Mouse (Mus musculus) G1E (cell line): ENCODE results near the gene 9930111J21Rik1. TPM values are rescaled to one million over a fixed set of nuclear protein-coding genes. Genes with fewer than 3 reads are reported as not detected.
"Not testable (repeated sequence)": the region's sequence is repeated elsewhere in the genome, so short reads cannot be mapped to it uniquely, and the experiment has no call there.

ENCODE experiments used
- ATAC-seq: 2 replicates; pipeline ENCODE4 v1.8.0; 2016; ENCODE audit warnings: mild to moderate bottlenecking; ENCODE audit not compliant: insufficient number of reproducible peaks, poor library complexity, low FRiP score, severe bottlenecking; ENCODE audit errors: extremely low read depth
- DNase-seq: peaks from one replicate; pipeline ENCODE4 v3.0.0; 2012; ENCODE audit warnings: low spot score
- H3K27me3 ChIP-seq: 2 replicates; pipeline ENCODE4 v1.6.1; 2012; ENCODE audit warnings: mild to moderate bottlenecking, low read length, inconsistent platforms; ENCODE audit not compliant: insufficient read depth
- H3K36me3 ChIP-seq: replicated peaks from 2 replicates; pipeline ENCODE3; 2012; ENCODE audit warnings: mild to moderate bottlenecking, inconsistent platforms
- H3K4me1 ChIP-seq: 2 replicates; pipeline ENCODE4 v1.6.1; 2012; ENCODE audit warnings: low read depth, low read length, inconsistent platforms, mixed read lengths; ENCODE audit not compliant: insufficient read depth
- H3K4me3 ChIP-seq: 2 replicates; pipeline ENCODE4 v1.5.1; 2012; ENCODE audit warnings: low read depth, mild to moderate bottlenecking, inconsistent platforms, low read length, moderate library complexity, mixed read lengths
- H3K9me3 ChIP-seq: replicated peaks from 2 replicates; pipeline ENCODE4 v1.6.1; 2012; ENCODE audit warnings: inconsistent platforms
- polyA plus RNA-seq: library from polyadenylated mRNA; stranded (reverse); fragments of >175 nt; gene quantifications from 2 replicates; pipeline ENCODE4 v1.2.3, GENCODE M21; 2012
- total RNA-seq, 2 experiments: library from RNA; stranded (forward) in 1 of 2; stranded (reverse) in 1 of 2; fragments of 200-1000 nt in 1 of 2; fragments of >200 nt in 1 of 2; fragmentation: Nextera tagmentation in 1 of 2; gene quantifications; 2 replicates each; pipeline ENCODE4 v1.2.3; 2014 to 2017

The 9930111J21Rik1 gene
- total and polyA plus RNA-seq, 3 experiments: 0.02 to 2.0 (median 1.1) TPM

DNA sequence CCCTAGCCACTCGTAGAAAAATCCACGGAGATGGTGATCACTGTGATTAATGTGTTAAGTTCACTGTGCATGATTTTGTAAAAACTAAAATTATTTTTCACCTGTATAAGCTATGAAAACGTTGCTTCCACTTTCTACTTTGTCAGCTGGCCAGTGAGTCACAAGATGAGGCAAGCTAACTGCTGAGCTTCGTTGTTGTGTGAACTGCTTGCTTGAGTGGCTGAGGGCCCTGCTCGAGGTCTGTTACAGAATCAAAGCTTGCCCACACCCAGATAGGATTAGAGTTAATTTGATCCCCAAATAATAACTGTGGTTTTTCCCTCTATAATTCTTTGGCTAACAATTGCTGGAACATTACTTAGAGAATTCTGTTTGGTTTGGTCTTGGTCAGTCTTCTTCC is 854 bp upstream of the 9930111J21Rik1 start:
- not testable (repeated sequence) for H3K27me3 ChIP-seq, H3K9me3 ChIP-seq, H3K36me3 ChIP-seq, ATAC-seq, H3K4me1 ChIP-seq, H3K4me3 ChIP-seq, DNase-seq

DNA sequence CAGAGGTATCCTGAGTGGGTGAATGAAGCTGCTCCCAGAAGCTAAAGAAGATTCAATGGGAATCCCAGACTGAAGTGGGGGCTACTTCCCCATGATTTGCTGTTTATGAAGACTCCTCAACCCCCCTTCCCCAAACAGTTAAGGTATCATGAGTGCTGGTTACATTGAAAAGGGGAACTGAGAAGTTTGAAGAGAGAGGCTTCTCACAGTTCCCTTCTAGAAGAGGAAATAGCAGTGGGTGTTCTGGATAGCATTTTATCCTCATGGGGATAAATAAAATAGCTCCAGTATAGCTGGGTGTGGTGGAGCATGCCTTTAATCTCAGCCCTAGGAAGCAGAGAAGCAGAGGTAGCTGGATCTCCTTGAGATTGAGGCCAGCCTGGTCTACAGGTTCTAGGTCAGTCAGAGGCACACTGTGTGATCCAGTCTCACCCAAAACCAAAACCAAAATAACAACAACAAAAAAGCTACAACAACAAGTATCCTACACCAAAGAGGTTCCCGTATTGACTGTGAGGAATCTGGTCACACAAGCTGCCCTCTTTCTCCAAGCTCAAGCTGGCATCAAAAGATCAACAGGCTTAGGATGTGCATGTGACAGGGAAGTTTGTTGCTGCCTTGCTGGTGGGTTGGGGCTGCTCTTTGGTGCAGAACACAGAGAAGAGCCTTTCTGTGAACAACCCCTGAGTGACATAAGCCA is 808 bp downstream of the 9930111J21Rik1 start, which contains the start of gene Olfr56:
Olfr56 (plus strand) TSS at position 650 of the 700 bp plus-strand sequence.
- ATAC-seq: peak; percentile 54; the same call in 1 of the 2 replicates
- H3K4me1 ChIP-seq, DNase-seq, H3K9me3 ChIP-seq, H3K4me3 ChIP-seq, H3K27me3 ChIP-seq, H3K36me3 ChIP-seq: not testable (repeated sequence)

- H3K9me3 ChIP-seq, ATAC-seq, DNase-seq, H3K4me1 ChIP-seq, H3K4me3 ChIP-seq, H3K27me3 ChIP-seq, H3K36me3 ChIP-seq: not testable (repeated sequence)
Observed at GRCm38 (mm10) chr11:48974686-48975085, 4.5 kb downstream of the 9930111J21Rik1 start.

DNA sequence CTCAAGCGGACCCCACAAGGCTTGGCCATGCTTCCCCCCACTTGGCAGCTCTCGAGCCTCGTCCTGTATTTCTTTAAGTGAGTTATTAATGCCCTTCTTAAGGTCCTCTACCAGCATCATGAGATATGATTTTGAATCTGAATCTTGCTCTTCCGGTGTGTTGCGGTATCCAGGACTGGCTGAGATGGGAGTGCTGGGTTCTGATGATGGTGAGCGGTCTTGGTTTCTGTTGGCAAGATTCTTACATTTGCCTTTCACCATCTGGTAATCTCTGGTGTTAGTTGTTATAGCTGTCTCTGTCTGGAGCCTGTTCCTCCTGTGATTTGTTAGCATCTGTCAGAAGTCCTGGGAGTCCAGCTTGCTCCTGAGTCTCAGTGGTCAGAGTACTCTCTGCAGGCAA is 33.1 kb downstream of the 9930111J21Rik1 start, which contains the start of gene Psme2b:
Psme2b (minus strand) TSS at position 101 of the 400 bp plus-strand sequence.
- DNase-seq, H3K27me3 ChIP-seq, H3K36me3 ChIP-seq, ATAC-seq, H3K4me1 ChIP-seq, H3K9me3 ChIP-seq, H3K4me3 ChIP-seq: not testable (repeated sequence)

- not testable (repeated sequence) for H3K27me3 ChIP-seq, H3K36me3 ChIP-seq, ATAC-seq
Observed at GRCm38 (mm10) chr11:48939286-48939685, 39.9 kb downstream of the 9930111J21Rik1 start.

DNA sequence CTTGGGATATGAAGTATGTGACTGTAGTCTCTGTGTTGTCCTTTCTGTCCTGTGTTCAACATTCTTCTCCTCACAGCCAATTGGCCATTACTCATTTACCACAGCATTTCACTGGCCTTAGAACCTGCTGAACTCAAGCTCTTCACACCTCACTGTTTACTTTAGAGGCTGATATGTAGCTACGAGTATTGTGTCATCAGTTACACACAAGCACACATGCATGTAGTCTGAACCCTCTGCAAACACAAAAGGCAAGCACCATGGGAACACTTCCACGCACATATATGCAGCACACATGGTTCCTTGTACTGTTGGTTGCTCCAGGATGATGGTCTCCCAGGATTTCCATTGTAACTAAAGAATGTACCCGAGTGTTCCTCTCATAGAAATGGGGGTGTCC is 43.9 kb downstream of the 9930111J21Rik1 start:
- not testable (repeated sequence) for H3K4me1 ChIP-seq, ATAC-seq, DNase-seq, H3K9me3 ChIP-seq, H3K36me3 ChIP-seq, H3K4me3 ChIP-seq, H3K27me3 ChIP-seq

More at GRCm38 (mm10) chr11:48939286-48939685, 39.9 kb downstream of the 9930111J21Rik1 start:
- DNase-seq, H3K4me3 ChIP-seq, H3K4me1 ChIP-seq, H3K9me3 ChIP-seq: not testable (repeated sequence)

GRCm38 (mm10) chr11:48933923-48934322 is 45.3 kb downstream of the 9930111J21Rik1 start:
- not testable (repeated sequence) for H3K4me3 ChIP-seq, H3K4me1 ChIP-seq, H3K27me3 ChIP-seq, H3K9me3 ChIP-seq, DNase-seq, H3K36me3 ChIP-seq, ATAC-seq

- H3K9me3 ChIP-seq, H3K4me1 ChIP-seq, H3K36me3 ChIP-seq, H3K4me3 ChIP-seq, H3K27me3 ChIP-seq, ATAC-seq, DNase-seq: not testable (repeated sequence)
Observed at GRCm38 (mm10) chr11:48933422-48933821, 45.8 kb downstream of the 9930111J21Rik1 start.

GRCm38 (mm10) chr11:48928068-48928467 is 51.1 kb downstream of the 9930111J21Rik1 start:
- H3K4me3 ChIP-seq, ATAC-seq, DNase-seq, H3K36me3 ChIP-seq, H3K9me3 ChIP-seq, H3K27me3 ChIP-seq: not testable (repeated sequence)
- H3K4me1 ChIP-seq: peaks cover 22% of the 10 kb centered on the region

DNA sequence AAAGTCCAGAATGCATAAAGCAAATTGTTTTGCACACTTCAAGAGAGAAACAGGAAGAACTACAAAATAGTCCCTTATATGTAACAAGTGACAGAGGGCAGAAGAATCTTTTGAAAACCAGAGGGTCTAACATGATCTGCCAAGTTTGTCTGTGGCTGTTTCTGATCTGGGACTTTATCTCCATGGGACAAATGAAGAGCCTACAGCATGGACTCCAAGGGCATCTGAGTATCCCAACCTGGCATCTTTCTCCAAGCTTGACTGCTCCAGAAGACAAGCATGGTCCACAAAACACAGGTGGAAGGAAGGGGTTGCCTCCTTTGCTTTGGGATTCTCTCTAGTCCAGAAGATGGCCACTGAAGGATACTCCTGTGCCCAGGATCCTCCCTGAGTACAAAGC is 52.8 kb downstream of the 9930111J21Rik1 start:
- H3K27me3 ChIP-seq, ATAC-seq, H3K36me3 ChIP-seq, H3K9me3 ChIP-seq, H3K4me3 ChIP-seq, DNase-seq: not testable (repeated sequence)
- H3K4me1 ChIP-seq: peaks cover 22% of the 10 kb centered on the region

- not testable (repeated sequence) for H3K4me3 ChIP-seq, H3K27me3 ChIP-seq, ATAC-seq, H3K36me3 ChIP-seq, H3K9me3 ChIP-seq, DNase-seq
- peaks cover 22% of the 10 kb centered on the region for H3K4me1 ChIP-seq
Observed at GRCm38 (mm10) chr11:48923818-48924217, 55.4 kb downstream of the 9930111J21Rik1 start.
